Mouse (Mus musculus) hindbrain, embryonic 11.5 days (tissue): ENCODE data around the gene Slc37a1. TPM values are rescaled to one million over a fixed set of nuclear protein-coding genes. Genes with fewer than 3 reads are reported as not detected.
"Not testable (repeated sequence)": the region's sequence is repeated elsewhere in the genome, so short reads cannot be mapped to it uniquely, and the experiment has no call there.

ENCODE experiments used
- ATAC-seq: fragments of 200-750 bp; cut with Nextera tagmentation; 2 replicates; pipeline ENCODE4 v1.8.0; 2017; ENCODE audit warnings: mild to moderate bottlenecking, moderate TSS enrichment, moderate library complexity; ENCODE audit not compliant: low FRiP score
- DNase-seq: peaks from one replicate; pipeline ENCODE4 v3.0.0-alpha.2; 2015; ENCODE audit warnings: low spot score
- H3K27ac ChIP-seq: fragments of 300-500 bp; sonication (generic); 2 replicates; pipeline ENCODE4 v1.5.1; 2014; ENCODE audit warnings: mild to moderate bottlenecking, low read depth, low read length
- H3K27me3 ChIP-seq: fragments of 300-500 bp; sonication (generic); 2 replicates; pipeline ENCODE4 v1.6.1; 2014; ENCODE audit warnings: mild to moderate bottlenecking, low read length, moderate library complexity, mixed read lengths; ENCODE audit not compliant: control insufficient read depth, insufficient read depth
- H3K36me3 ChIP-seq: fragments of 300-500 bp; sonication (generic); 2 replicates; pipeline ENCODE4 v1.6.1; 2014; ENCODE audit warnings: mild to moderate bottlenecking, low read length, moderate library complexity, mixed read lengths; ENCODE audit not compliant: control insufficient read depth, insufficient read depth
- H3K4me1 ChIP-seq: fragments of 300-500 bp; sonication (generic); replicated peaks from 2 replicates; pipeline ENCODE4 v1.6.1; 2014; ENCODE audit warnings: low read length, mixed read lengths; ENCODE audit not compliant: control insufficient read depth, insufficient read depth
- H3K4me2 ChIP-seq: fragments of 300-500 bp; sonication (generic); replicated peaks from 2 replicates; pipeline ENCODE4 v1.6.1; 2014; ENCODE audit warnings: mild to moderate bottlenecking, low read depth, low read length
- H3K4me3 ChIP-seq: fragments of 300-500 bp; sonication (generic); 2 replicates; pipeline ENCODE4 v1.5.1; 2014; ENCODE audit warnings: low read depth, low read length
- H3K9ac ChIP-seq: fragments of 300-500 bp; sonication (generic); 2 replicates; pipeline ENCODE4 v1.6.1; 2014; ENCODE audit warnings: low read depth, low read length
- H3K9me3 ChIP-seq: fragments of 300-500 bp; sonication (generic); 2 replicates; pipeline ENCODE4 v1.6.1; 2016; ENCODE audit warnings: low read length; ENCODE audit not compliant: control insufficient read depth
- WGBS: fragments of 180-500 bp; shearing (Covaris S2); extraction: QIAGEN DNeasy Blood & Tissue Kit; methylation state at CpG from one replicate; pipeline ENCODE4 v1.1.7; 2014; 5-methylcytosine and 5-hydroxymethylcytosine counted together
- polyA plus RNA-seq: library from polyadenylated mRNA; unstranded; fragments of >200 nt; fragmentation: Nextera tagmentation; extraction: Ambion mirVana; gene quantifications from 2 replicates; pipeline ENCODE4 v1.2.1, GENCODE M21; 2014

Slc37a1 gene
- polyA plus RNA-seq, 1 experiment from 2014 or later: 13.0 TPM

DNA sequence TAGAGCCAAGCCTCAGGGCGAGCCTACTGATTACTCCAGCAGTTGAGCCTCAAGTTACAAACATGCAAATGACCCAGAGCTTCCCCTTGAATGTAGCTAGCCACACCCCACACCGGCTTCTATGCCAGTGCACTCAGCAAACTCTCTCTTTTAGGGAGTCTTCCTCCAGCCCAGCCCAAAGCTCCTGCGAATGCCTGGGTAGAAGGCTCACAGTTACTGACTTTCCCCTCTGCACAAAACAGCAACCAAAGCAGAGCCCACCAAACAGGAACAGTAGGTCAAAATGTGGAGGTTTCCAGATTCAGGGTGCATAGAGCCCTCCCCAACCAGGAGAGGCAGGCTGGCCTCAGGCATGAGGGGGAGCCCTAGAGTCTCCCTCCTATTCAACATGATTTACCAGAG lies 21.4 kb upstream of the Slc37a1 start:
- Histone ChIP-seq H3K9ac (no peak overlapping the region), H3K4me3 (no peak overlapping the region), H3K9me3 (no peaks in the 10 kb centered on the region), H3K27ac (no peak overlapping the region), H3K4me1 (no peaks in the 10 kb centered on the region), H3K27me3 (no peaks in the 10 kb centered on the region), H3K36me3 (no peaks in the 10 kb centered on the region), H3K4me2 (no peak overlapping the region)
- ATAC-seq: no peak
- 15% methylated on average over 3 of the region's 3 CpGs for WGBS
- DNase-seq: no peak

GRCm38 (mm10) chr17:31265831-31266230 lies 20.8 kb upstream of the Slc37a1 start:
- Histone ChIP-seq H3K36me3 (no peaks in the 10 kb centered on the region), H3K27me3 (no peaks in the 10 kb centered on the region), H3K4me3 (no peak overlapping the region), H3K9ac (no peak overlapping the region), H3K9me3 (no peaks in the 10 kb centered on the region), H3K4me1 (no peaks in the 10 kb centered on the region), H3K27ac (no peak overlapping the region), H3K4me2 (no peak overlapping the region)
- no peak for DNase-seq
- ATAC-seq: no peak
- 93% methylated on average over 9 of the region's 9 CpGs for WGBS

- no peak for DNase-seq
- H3K9ac ChIP-seq: no peak overlapping the region
- WGBS: 91% methylated on average over 7 of the region's 7 CpGs
These were observed 20.2 kb upstream of the Slc37a1 start for GRCm38 (mm10) chr17:31266321-31266950.

DNA sequence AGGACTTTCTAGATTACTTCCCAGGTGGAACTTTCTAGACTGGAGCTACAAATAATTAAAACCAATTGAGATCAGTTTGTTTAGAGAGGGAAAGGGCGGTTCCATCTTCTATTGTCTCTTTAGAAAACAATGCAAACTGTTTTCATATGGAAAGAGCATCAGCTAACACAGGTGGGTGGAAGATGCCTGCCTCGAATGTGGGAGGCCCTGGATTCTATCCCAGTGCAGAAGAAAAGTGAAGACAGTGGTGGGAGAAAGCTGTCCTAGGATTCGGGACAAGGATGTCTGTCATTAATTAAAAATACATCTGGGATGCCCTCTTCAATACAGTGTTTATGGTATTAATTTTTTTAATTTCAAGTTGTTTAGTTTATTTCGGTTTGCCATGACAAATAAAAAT lies 19.5 kb upstream of the Slc37a1 start:
- no peak overlapping the region for H3K27ac ChIP-seq
- DNase-seq (no peak), ATAC-seq (no peak)
- H3K36me3 ChIP-seq: no peaks in the 10 kb centered on the region
- H3K4me3 ChIP-seq: no peak overlapping the region
- no peaks in the 10 kb centered on the region for H3K4me1 ChIP-seq
- no peaks in the 10 kb centered on the region for H3K27me3 ChIP-seq
- no peak overlapping the region for H3K9ac ChIP-seq
- H3K4me2 ChIP-seq: no peak overlapping the region
- H3K9me3 ChIP-seq: no peaks in the 10 kb centered on the region
- WGBS: 82% methylated on average over 4 of the region's 4 CpGs

More at GRCm38 (mm10) chr17:31266321-31266950, 20.2 kb upstream of the Slc37a1 start:
- H3K4me1 ChIP-seq: no peaks in the 10 kb centered on the region
- no peaks in the 10 kb centered on the region for H3K9me3 ChIP-seq
- no peaks in the 10 kb centered on the region for H3K27me3 ChIP-seq
- H3K36me3 ChIP-seq: no peaks in the 10 kb centered on the region
- H3K4me3 ChIP-seq: no peak overlapping the region
- H3K27ac ChIP-seq: no peak overlapping the region
- H3K4me2 ChIP-seq: no peak overlapping the region
- no peak for ATAC-seq

- H3K4me1 ChIP-seq: no peaks in the 10 kb centered on the region
- H3K27ac ChIP-seq: no peak overlapping the region
- H3K4me3 ChIP-seq: no peak overlapping the region
- no peak for ATAC-seq
- H3K9ac ChIP-seq: no peak overlapping the region
- no peak for DNase-seq
- no peaks in the 10 kb centered on the region for H3K36me3 ChIP-seq
- WGBS: 83% methylated on average over 6 of the region's 6 CpGs
- H3K9me3 ChIP-seq: no peaks in the 10 kb centered on the region
- H3K27me3 ChIP-seq: no peaks in the 10 kb centered on the region
- H3K4me2 ChIP-seq: no peak overlapping the region
These were observed 19.0 kb upstream of the Slc37a1 start for GRCm38 (mm10) chr17:31267603-31268002.

DNA sequence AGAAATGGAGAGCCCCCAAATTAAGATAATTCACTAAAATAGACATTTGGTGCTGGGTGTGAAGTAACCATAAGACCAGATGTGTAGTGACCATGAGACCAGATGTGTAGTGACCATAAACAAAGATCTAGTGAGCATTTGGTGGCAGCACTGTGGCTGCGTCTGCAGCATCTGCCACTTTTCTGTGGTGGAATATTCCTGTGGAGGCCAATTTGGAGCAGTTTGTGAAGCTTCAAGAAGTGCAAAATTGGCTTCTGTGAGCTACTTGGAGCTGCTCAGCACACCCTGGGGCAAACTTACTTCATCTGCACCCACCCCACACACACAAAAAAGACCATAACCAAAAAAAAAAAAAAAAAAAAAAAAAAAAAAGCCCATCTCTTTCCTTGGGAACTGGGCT lies 18.6 kb upstream of the Slc37a1 start:
- Histone ChIP-seq H3K9ac (no peak overlapping the region), H3K36me3 (no peaks in the 10 kb centered on the region), H3K27me3 (no peaks in the 10 kb centered on the region), H3K4me2 (no peak overlapping the region), H3K4me3 (no peak overlapping the region), H3K9me3 (no peaks in the 10 kb centered on the region), H3K27ac (no peak overlapping the region), H3K4me1 (no peaks in the 10 kb centered on the region)
- WGBS: 100% methylated on average over 1 of the region's 1 CpGs
- ATAC-seq: no peak
- no peak for DNase-seq

DNA sequence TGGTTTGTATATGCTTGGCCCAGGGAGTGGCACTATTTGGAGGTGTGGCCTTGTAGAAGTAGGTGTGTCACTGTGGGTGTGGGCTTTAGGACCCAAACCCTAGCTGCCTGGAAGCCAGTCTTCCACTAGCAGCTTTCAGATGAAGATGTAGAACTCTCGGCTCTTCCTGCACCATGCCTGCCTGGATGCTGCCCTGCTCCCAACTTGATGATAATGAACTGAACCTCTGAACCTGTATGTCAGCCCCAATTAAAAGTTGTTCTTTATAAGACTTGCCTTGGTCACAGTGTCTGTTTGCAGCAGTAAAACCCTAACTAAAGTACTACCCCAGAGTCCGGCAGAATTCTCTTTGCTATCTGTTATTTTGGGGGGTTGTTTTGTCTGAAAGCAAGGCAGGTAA lies 16.8 kb upstream of the Slc37a1 start:
- no peaks in the 10 kb centered on the region for H3K36me3 ChIP-seq
- no peaks in the 10 kb centered on the region for H3K4me1 ChIP-seq
- no peaks in the 10 kb centered on the region for H3K9me3 ChIP-seq
- no peak overlapping the region for H3K9ac ChIP-seq
- no peaks in the 10 kb centered on the region for H3K27me3 ChIP-seq
- DNase-seq (no peak), ATAC-seq (no peak)
- 90% methylated on average over 2 of the region's 2 CpGs for WGBS
- H3K27ac ChIP-seq: no peak overlapping the region
- H3K4me3 ChIP-seq: no peak overlapping the region
- H3K4me2 ChIP-seq: no peak overlapping the region

- H3K4me2 ChIP-seq: no peak overlapping the region
- ATAC-seq: no peak
- 96% methylated on average over 4 of the region's 4 CpGs for WGBS
These were observed 16.3 kb upstream of the Slc37a1 start for GRCm38 (mm10) chr17:31270246-31270645.

GRCm38 (mm10) chr17:31270736-31271135 lies 15.9 kb upstream of the Slc37a1 start:
- not testable (repeated sequence) for H3K4me2 ChIP-seq, H3K4me1 ChIP-seq, ATAC-seq, H3K9ac ChIP-seq, DNase-seq, H3K36me3 ChIP-seq, H3K9me3 ChIP-seq, H3K27ac ChIP-seq, H3K4me3 ChIP-seq, H3K27me3 ChIP-seq
- 86% methylated on average over 6 of the region's 8 CpGs for WGBS

More at GRCm38 (mm10) chr17:31270246-31270645, 16.3 kb upstream of the Slc37a1 start:
- H3K4me3 ChIP-seq: no peak overlapping the region
- DNase-seq: no peak
- H3K4me1 ChIP-seq: no peaks in the 10 kb centered on the region
- H3K9ac ChIP-seq: no peak overlapping the region
- no peaks in the 10 kb centered on the region for H3K36me3 ChIP-seq
- no peaks in the 10 kb centered on the region for H3K27me3 ChIP-seq
- H3K9me3 ChIP-seq: no peaks in the 10 kb centered on the region
- no peak overlapping the region for H3K27ac ChIP-seq
